Mouse (Mus musculus): ENCODE results near the gene Cdc42ep3. TPM values are rescaled to one million over a fixed set of nuclear protein-coding genes. Genes with fewer than 3 reads are reported as not detected.

Cdc42ep3 gene
- 64.1 TPM for polyA plus RNA-seq (2017; shearing (Covaris generic))

DNA sequence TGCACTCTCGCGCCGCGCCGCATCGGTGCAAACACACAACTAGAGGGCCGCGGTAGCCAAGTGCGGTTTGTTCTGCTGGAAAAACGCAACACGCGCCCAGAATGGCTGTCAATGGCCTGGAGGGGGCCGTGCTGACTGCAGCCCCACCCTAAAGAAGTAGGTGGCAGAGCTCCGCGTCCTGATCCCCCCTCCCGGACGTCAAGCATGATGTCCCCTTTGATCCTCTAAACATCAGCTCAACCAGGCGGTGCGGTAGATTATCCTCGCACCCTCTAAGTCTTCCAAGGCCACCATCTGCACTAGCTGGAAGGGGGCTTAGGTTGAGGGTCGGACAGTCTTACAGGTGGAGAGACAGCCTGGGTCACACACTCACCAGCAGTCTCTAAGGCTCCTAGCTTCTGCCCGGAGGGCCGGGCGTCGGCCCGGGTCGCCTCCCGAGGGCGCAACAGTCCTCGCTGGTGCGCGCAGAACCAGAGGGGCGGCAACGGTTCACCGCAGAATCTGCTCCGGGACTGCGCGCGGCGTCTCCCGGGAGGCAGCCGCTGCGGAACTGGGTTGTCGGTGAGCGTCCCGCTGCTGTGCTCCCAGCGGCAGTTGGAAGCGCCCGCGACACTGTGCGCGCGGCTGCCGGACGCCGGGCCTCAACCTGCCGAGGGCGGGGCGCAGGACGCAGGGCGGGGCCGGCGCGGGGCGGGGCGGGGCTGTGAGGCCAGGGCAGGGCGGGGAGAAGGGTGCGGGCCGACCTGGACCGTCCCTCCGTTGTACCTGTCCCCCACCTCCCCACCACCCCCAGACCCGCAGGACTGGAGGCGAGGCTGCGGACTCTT, at the start of gene Cdc42ep3:
Gene Cdc42ep3, minus strand, starts transcription at position 648 of the 827 bp plus-strand sequence.

All from inflammation-experienced regulatory T-cells, adult 16 weeks (primary cell).